Mouse (Mus musculus) heart, embryonic 14.5 days (tissue): Measurements from ENCODE around the gene Speer4d. TPM values are rescaled to one million over a fixed set of nuclear protein-coding genes. Genes with fewer than 3 reads are reported as not detected.
"Not testable (repeated sequence)": the region's sequence is repeated elsewhere in the genome, so short reads cannot be mapped to it uniquely, and the experiment has no call there.

Experiments
- ATAC-seq: fragments of 200-750 bp; cut with Nextera tagmentation; 2 replicates; pipeline ENCODE4 v1.8.0; 2017; ENCODE audit warnings: low read depth, moderate TSS enrichment; ENCODE audit not compliant: insufficient number of reproducible peaks, insufficient read depth, low FRiP score
- H3K27ac ChIP-seq, 2 experiments: fragments of 200-500 bp in 1 of 2; fragments of 300-500 bp in 1 of 2; sonication (generic) in 1 of 2; replicated peaks in 1 of 2; 2 replicates each; pipeline ENCODE4 v1.5.1; 2012 to 2014; ENCODE audit warnings: low read depth in 2 of 2, low read length in 2 of 2, control low read depth in 1 of 2, mild to moderate bottlenecking in 1 of 2, mixed read lengths in 1 of 2; ENCODE audit not compliant: control insufficient read depth in 1 of 2, insufficient read depth in 1 of 2
- H3K27me3 ChIP-seq: fragments of 300-500 bp; sonication (generic); 2 replicates; pipeline ENCODE4 v1.6.1; 2014; ENCODE audit warnings: mild to moderate bottlenecking, low read length, control low read depth; ENCODE audit not compliant: control insufficient read depth, insufficient read depth
- H3K36me3 ChIP-seq: fragments of 300-500 bp; sonication (generic); 2 replicates; pipeline ENCODE4 v1.6.1; 2014; ENCODE audit warnings: mild to moderate bottlenecking, control low read depth, low read length, mixed read lengths; ENCODE audit not compliant: control insufficient read depth, insufficient read depth
- H3K4me1 ChIP-seq, 2 experiments: fragments of 200-500 bp in 1 of 2; fragments of 300-500 bp in 1 of 2; sonication (generic) in 1 of 2; 2 replicates each; pipeline ENCODE4 v1.6.1; 2012 to 2014; ENCODE audit warnings: low read length in 2 of 2, control low read depth in 1 of 2, mixed read lengths in 1 of 2; ENCODE audit not compliant: control insufficient read depth in 2 of 2, insufficient read depth in 2 of 2
- H3K4me2 ChIP-seq: fragments of 300-500 bp; sonication (generic); 2 replicates; pipeline ENCODE4 v1.6.1; 2014; ENCODE audit warnings: mild to moderate bottlenecking, low read length
- H3K4me3 ChIP-seq, 2 experiments: fragments of 200-500 bp in 1 of 2; fragments of 300-500 bp in 1 of 2; sonication (generic) in 1 of 2; 2 replicates each; pipeline ENCODE4 v1.5.1; 2012 to 2014; ENCODE audit warnings: low read length in 2 of 2, mild to moderate bottlenecking in 2 of 2, control low read depth in 1 of 2, low read depth in 1 of 2, moderate library complexity in 1 of 2; ENCODE audit not compliant: control insufficient read depth in 1 of 2, insufficient read depth in 1 of 2
- H3K9ac ChIP-seq: fragments of 300-500 bp; sonication (generic); 2 replicates; pipeline ENCODE4 v1.6.1; 2014; ENCODE audit warnings: mild to moderate bottlenecking, low read length
- H3K9me3 ChIP-seq: fragments of 300-500 bp; sonication (generic); 2 replicates; pipeline ENCODE4 v1.6.1; 2016; ENCODE audit warnings: low read length, control low read depth; ENCODE audit not compliant: control insufficient read depth
- WGBS: fragments of 180-500 bp; shearing (Covaris S2); extraction: QIAGEN DNeasy Blood & Tissue Kit; methylation state at CpG from one replicate; pipeline ENCODE4 v1.1.7; 2014; 5-methylcytosine and 5-hydroxymethylcytosine counted together
- polyA plus RNA-seq: library from polyadenylated mRNA; unstranded; fragments of >200 nt; fragmentation: Nextera tagmentation; extraction: Ambion mirVana; gene quantifications from 2 replicates; pipeline ENCODE4 v1.2.1, GENCODE M21; 2014

The Speer4d gene
- not detected in 2 replicates for polyA plus RNA-seq

GRCm38 (mm10) chr5:15618764-15619163, at the start of gene Speer4d:
TSS of gene Speer4d (plus strand) at chr5:15619064.
- H3K9me3 ChIP-seq, H3K27me3 ChIP-seq, H3K4me1 ChIP-seq, H3K4me3 ChIP-seq, H3K4me2 ChIP-seq, H3K36me3 ChIP-seq, H3K9ac ChIP-seq, H3K27ac ChIP-seq, ATAC-seq: not testable (repeated sequence)
- 54% methylated on average over 1 of the region's 1 CpGs for WGBS

GRCm38 (mm10) chr5:15573735-15574134, 45.1 kb upstream of the Speer4d start:
- H3K4me1 ChIP-seq, H3K9ac ChIP-seq, H3K4me3 ChIP-seq, ATAC-seq, H3K9me3 ChIP-seq, H3K36me3 ChIP-seq, H3K4me2 ChIP-seq, H3K27ac ChIP-seq, H3K27me3 ChIP-seq: not testable (repeated sequence)

- WGBS, result no CpG with 5 or more reads among the region's 1 CpGs
- H3K27me3 ChIP-seq, H3K4me1 ChIP-seq: not testable (repeated sequence)
Measured at GRCm38 (mm10) chr5:15577033-15577432, 41.8 kb upstream of the Speer4d start, which contains the start of gene Gm21083. TSS of gene Gm21083 (plus strand) at chr5:15577333.

GRCm38 (mm10) chr5:15586351-15586750, 32.5 kb upstream of the Speer4d start:
- H3K4me1 ChIP-seq, H3K36me3 ChIP-seq, H3K9me3 ChIP-seq, H3K4me3 ChIP-seq, H3K27me3 ChIP-seq, H3K9ac ChIP-seq, ATAC-seq, H3K4me2 ChIP-seq, H3K27ac ChIP-seq: not testable (repeated sequence)

More at GRCm38 (mm10) chr5:15577033-15577432, 41.8 kb upstream of the Speer4d start, which contains the start of gene Gm21083:
- not testable (repeated sequence) for ATAC-seq, H3K9ac ChIP-seq, H3K36me3 ChIP-seq, H3K4me2 ChIP-seq, H3K27ac ChIP-seq, H3K9me3 ChIP-seq, H3K4me3 ChIP-seq

GRCm38 (mm10) chr5:15588291-15588690, 30.6 kb upstream of the Speer4d start:
- not testable (repeated sequence) for H3K4me2 ChIP-seq, H3K36me3 ChIP-seq, H3K4me3 ChIP-seq, ATAC-seq, H3K27me3 ChIP-seq, H3K9me3 ChIP-seq, H3K4me1 ChIP-seq, H3K27ac ChIP-seq, H3K9ac ChIP-seq
- 26% methylated on average over 6 of the region's 6 CpGs for WGBS

- not testable (repeated sequence) for H3K9ac ChIP-seq, H3K36me3 ChIP-seq, H3K4me3 ChIP-seq, H3K9me3 ChIP-seq, H3K4me2 ChIP-seq, H3K4me1 ChIP-seq, H3K27ac ChIP-seq, H3K27me3 ChIP-seq
- peak; percentile 47; the same call in 1 of the 2 replicates for ATAC-seq
- WGBS, result 55% methylated on average over 4 of the region's 5 CpGs
Measured at GRCm38 (mm10) chr5:15590635-15591034, 28.2 kb upstream of the Speer4d start.

GRCm38 (mm10) chr5:15591577-15591976, 27.3 kb upstream of the Speer4d start:
- not testable (repeated sequence) for H3K36me3 ChIP-seq, H3K9ac ChIP-seq, H3K9me3 ChIP-seq, ATAC-seq, H3K27ac ChIP-seq, H3K4me3 ChIP-seq, H3K4me1 ChIP-seq, H3K27me3 ChIP-seq, H3K4me2 ChIP-seq
- 63% methylated on average over 2 of the region's 2 CpGs for WGBS

GRCm38 (mm10) chr5:15598831-15599230, 20.0 kb upstream of the Speer4d start:
- H3K4me1 ChIP-seq, H3K9ac ChIP-seq, H3K27ac ChIP-seq, ATAC-seq, H3K4me2 ChIP-seq, H3K4me3 ChIP-seq, H3K36me3 ChIP-seq, H3K27me3 ChIP-seq: not testable (repeated sequence)
- H3K9me3 ChIP-seq, result peaks cover 18% of the 10 kb centered on the region
